Comparison of ENCODE assay signal across 9 mouse cellular contexts in genomic region chr6:30510291-30510690, GRCm38 (mm10). TPM values are rescaled to one million over a fixed set of nuclear protein-coding genes. Genes with fewer than 3 reads are reported as not detected.
DNase-seq lines count a peak whose midpoint lies in the region; ATAC-seq and TF ChIP-seq lines count a peak whose summit lies in the region.
"Had no signal": no experiment of that assay in that cellular context is flagged by ENCODE, and none has a peak within 500 bp of the region (broad histone marks: within the 10 kb centered on the region; RNA-seq: fewer than 3 reads in every experiment).

No protein-coding gene starts in this region.

- intact Hi-C loops in heart, adult 2 months (cut with DNase I), result no loop called here
- intact Hi-C loops in heart, postnatal 25 days (cut with DNase I), result no loop called here

- peak in 1 of 2 experiments; percentile 28 for DNase-seq in heart, adult 2 months
- DNase-seq in heart, postnatal 25 days (ENCODE audit: low spot score), result no peak
- DNase-seq in forebrain, postnatal 0 days, result no peak
- DNase-seq in ovary, postnatal 10 days (ENCODE audit: low spot score), result no peak
- DNase-seq in adrenal gland, postnatal 25 days, result no peak

- no peak for TF ChIP-seq CTCF in heart, adult 2 months (IDR thresholded peaks at IDR 0.05)
- TF ChIP-seq CTCF in bone marrow macrophage, adult 2 months (IDR thresholded peaks at IDR 0.05; ENCODE audit: low read depth, low read length), result no peak
- TF ChIP-seq CTCF in forebrain, postnatal 0 days (IDR thresholded peaks at IDR 0.05; ENCODE audit: low read depth), result no peak
- TF ChIP-seq CTCF in olfactory bulb, adult 2 months (IDR thresholded peaks at IDR 0.05; ENCODE audit: insufficient read depth, low read depth, low read length), result no peak

- H3K4me1 ChIP-seq in heart, adult 2 months (ENCODE audit: control insufficient read depth, insufficient read depth, low read length), result no peaks in the 10 kb centered on the region
- H3K4me1 ChIP-seq in bone marrow macrophage, adult 2 months (ENCODE audit: control insufficient read depth, insufficient read depth, low read length), result peaks cover 11% of the 10 kb centered on the region
- H3K4me1 ChIP-seq in forebrain, postnatal 0 days (ENCODE audit: insufficient read depth), result peaks cover 12% of the 10 kb centered on the region; the same call in 1 of the 2 replicates
- peaks cover 16% of the 10 kb centered on the region for H3K4me1 ChIP-seq in limb, embryonic 13.5 days
- H3K4me1 ChIP-seq in olfactory bulb, adult 2 months (ENCODE audit: control insufficient read depth, insufficient read depth, low read length), result peaks cover 3% of the 10 kb centered on the region

- H3K79me2 ChIP-seq in heart, adult 2 months (replicated peaks; ENCODE audit: control insufficient read depth, insufficient read depth, low read length), result no peaks in the 10 kb centered on the region

- H3K9me3 ChIP-seq in forebrain, postnatal 0 days (ENCODE audit: low read length), result no peaks in the 10 kb centered on the region
- no peaks in the 10 kb centered on the region for H3K9me3 ChIP-seq in limb, embryonic 13.5 days

- peak overlapping the region; percentile 81 for H3K4me2 ChIP-seq in forebrain, postnatal 0 days (ENCODE audit: low read depth)
- H3K4me2 ChIP-seq in limb, embryonic 13.5 days (replicated peaks), result peak overlapping the region; percentile 74

- no peak overlapping the region for H3K9ac ChIP-seq in heart, adult 2 months (ENCODE audit: low read depth, low read length)
- peak overlapping the region; percentile 51; the same call in 1 of the 2 replicates for H3K9ac ChIP-seq in forebrain, postnatal 0 days
- peak overlapping the region; percentile 35; the same call in 1 of the 2 replicates for H3K9ac ChIP-seq in limb, embryonic 13.5 days

- no peak overlapping the region for H3K4me3 ChIP-seq in heart, adult 2 months
- H3K4me3 ChIP-seq in bone marrow macrophage, adult 2 months (ENCODE audit: insufficient read depth, low read length), result no peak overlapping the region
- H3K4me3 ChIP-seq in forebrain, postnatal 0 days (ENCODE audit: low read depth, low read length), result no peak overlapping the region
- no peak overlapping the region for H3K4me3 ChIP-seq in limb, embryonic 13.5 days
- no peak overlapping the region for H3K4me3 ChIP-seq in olfactory bulb, adult 2 months (ENCODE audit: insufficient read depth, low read depth, low read length)

- no peak for ATAC-seq in forebrain, postnatal 0 days
- ATAC-seq in limb, embryonic 13.5 days (ENCODE audit: low FRiP score, low read depth), result no peak

- peak overlapping the region; percentile 88 for H3K27ac ChIP-seq in heart, adult 2 months
- H3K27ac ChIP-seq in bone marrow macrophage, adult 2 months (ENCODE audit: insufficient read depth, low read depth, low read length), result peak overlapping the region; percentile 52; the same call in 1 of the 2 replicates
- peak overlapping the region; percentile 86 for H3K27ac ChIP-seq in forebrain, postnatal 0 days (ENCODE audit: low read depth, low read length)
- H3K27ac ChIP-seq in limb, embryonic 13.5 days, result peak overlapping the region; percentile 97
- H3K27ac ChIP-seq in olfactory bulb, adult 2 months (ENCODE audit: insufficient read depth, low read depth, low read length), result peak overlapping the region; percentile 43

- no peaks in the 10 kb centered on the region for H3K36me3 ChIP-seq in heart, adult 2 months (ENCODE audit: control insufficient read depth, insufficient read depth, low read length)
- peaks cover under 1% of the 10 kb centered on the region; the same call in 1 of the 2 replicates for H3K36me3 ChIP-seq in forebrain, postnatal 0 days (ENCODE audit: insufficient read depth)
- peaks cover 13% of the 10 kb centered on the region for H3K36me3 ChIP-seq in limb, embryonic 13.5 days

- 69% methylated on average over 5 of the region's 5 CpGs for WGBS in heart, adult 2 months
- 53% methylated on average over 5 of the region's 5 CpGs for WGBS in forebrain, postnatal 0 days
- WGBS in limb, embryonic 13.5 days, result 62% methylated on average over 5 of the region's 5 CpGs
- WGBS in olfactory bulb, adult 2 months, result 63% methylated on average over 5 of the region's 5 CpGs

- no peaks in the 10 kb centered on the region for H3K27me3 ChIP-seq in heart, adult 2 months (ENCODE audit: control insufficient read depth, insufficient read depth, low read length)
- H3K27me3 ChIP-seq in forebrain, postnatal 0 days (ENCODE audit: insufficient read depth, low read length), result no peaks in the 10 kb centered on the region
- H3K27me3 ChIP-seq in limb, embryonic 13.5 days, result no peaks in the 10 kb centered on the region

- no peak for TF ChIP-seq EP300 in heart, adult 2 months (IDR thresholded peaks at IDR 0.05; ENCODE audit: insufficient read depth, low read depth, low read length)

- no peak for TF ChIP-seq POLR2A in heart, adult 2 months (IDR thresholded peaks at IDR 0.05; ENCODE audit: insufficient read depth, low read depth, low read length)
- no peak for TF ChIP-seq POLR2A in bone marrow macrophage, adult 2 months (IDR thresholded peaks at IDR 0.05; ENCODE audit: borderline replicate concordance, low read depth, low read length)
- no peak for TF ChIP-seq POLR2A in olfactory bulb, adult 2 months (IDR thresholded peaks at IDR 0.05; ENCODE audit: insufficient read depth, low read depth, low read length)

RNA-seq across cellular contexts. Expression of gene Ssmem1, which starts 0.6 kb away (rescaled TPM):
- total RNA-seq in heart, adult 2 months (2021), result not detected
- 0.16 TPM in 1 of 2 replicates, not detected in the other for polyA plus RNA-seq in heart, adult 2 months (2012; rRNA removed)
- under 1 TPM in 1 of 2 experiments, not detected in 1; 0.25 TPM for total RNA-seq in heart, postnatal 25 days (2021)
- polyA plus RNA-seq in bone marrow macrophage, adult 2 months (2012; ENCODE audit: insufficient read depth, insufficient read length, missing spikeins), result not detected in 2 replicates
- total RNA-seq in forebrain, postnatal 0 days (2014; rRNA removed), result 0.95 and 1.4 TPM in 2 replicates
- 0.29 TPM in 1 of 2 replicates, not detected in the other for polyA plus RNA-seq in forebrain, postnatal 0 days (2015; fragmentation: Nextera tagmentation; extraction: Ambion mirVana)
- 0.22 and 0.34 TPM in 2 replicates for polyA plus RNA-seq in limb, embryonic 13.5 days (2015; fragmentation: Nextera tagmentation; extraction: Ambion mirVana)
- polyA plus RNA-seq in olfactory bulb, adult 2 months (2012; ENCODE audit: insufficient read depth, insufficient read length, low replicate concordance, missing spikeins), result not detected in 2 replicates
- total RNA-seq in adrenal gland, postnatal 25 days (2021), result 0.55 TPM in 1 of 2 replicates, not detected in the other

RNA-seq across cellular contexts. Expression of gene Tmem209, which starts 0.7 kb away (rescaled TPM):
- 1 to 10 TPM; 6.3 to 7.5 TPM for total RNA-seq in heart, adult 2 months (2021)
- polyA plus RNA-seq in heart, adult 2 months (2012; rRNA removed), result 15.9 and 32.9 TPM in 2 replicates
- 1 to 10 TPM; 7.5 TPM for total RNA-seq in heart, postnatal 25 days (2021)
- polyA plus RNA-seq in bone marrow macrophage, adult 2 months (2012; ENCODE audit: insufficient read depth, insufficient read length, missing spikeins), result 23.9 and 31.8 TPM in 2 replicates
- total RNA-seq in forebrain, postnatal 0 days (2014; rRNA removed), result 44.4 and 49.8 TPM in 2 replicates
- 19.7 and 24.2 TPM in 2 replicates for polyA plus RNA-seq in forebrain, postnatal 0 days (2015; fragmentation: Nextera tagmentation; extraction: Ambion mirVana)
- 34.7 and 34.9 TPM in 2 replicates for polyA plus RNA-seq in limb, embryonic 13.5 days (2015; fragmentation: Nextera tagmentation; extraction: Ambion mirVana)
- polyA plus RNA-seq in olfactory bulb, adult 2 months (2012; ENCODE audit: insufficient read depth, insufficient read length, low replicate concordance, missing spikeins), result not detected in 2 replicates
- 25.9 and 28.9 TPM in 2 replicates for total RNA-seq in adrenal gland, postnatal 25 days (2021)

RNA-seq across cellular contexts. Expression of gene Cpa2, which starts 31.1 kb away (rescaled TPM):
- total RNA-seq in heart, adult 2 months (2021), result not detected
- polyA plus RNA-seq in heart, adult 2 months (2012; rRNA removed), result 0.12 TPM in 1 of 2 replicates, not detected in the other
- not detected for total RNA-seq in heart, postnatal 25 days (2021)
- not detected in 2 replicates for polyA plus RNA-seq in bone marrow macrophage, adult 2 months (2012; ENCODE audit: insufficient read depth, insufficient read length, missing spikeins)
- 6.8 and 10.0 TPM in 2 replicates for total RNA-seq in forebrain, postnatal 0 days (2014; rRNA removed)
- polyA plus RNA-seq in forebrain, postnatal 0 days (2015; fragmentation: Nextera tagmentation; extraction: Ambion mirVana), result 16.6 and 17.1 TPM in 2 replicates
- 10.4 and 11.1 TPM in 2 replicates for polyA plus RNA-seq in limb, embryonic 13.5 days (2015; fragmentation: Nextera tagmentation; extraction: Ambion mirVana)
- polyA plus RNA-seq in olfactory bulb, adult 2 months (2012; ENCODE audit: insufficient read depth, insufficient read length, low replicate concordance, missing spikeins), result not detected in 2 replicates
- total RNA-seq in adrenal gland, postnatal 25 days (2021), result 0.52 and 0.90 TPM in 2 replicates

RNA-seq across cellular contexts. Expression of gene Cpa4, which starts 57.9 kb away (rescaled TPM):
- total RNA-seq in heart, adult 2 months (2021), result not detected
- not detected in 2 replicates for polyA plus RNA-seq in heart, adult 2 months (2012; rRNA removed)
- total RNA-seq in heart, postnatal 25 days (2021), result not detected
- not detected in 2 replicates for polyA plus RNA-seq in bone marrow macrophage, adult 2 months (2012; ENCODE audit: insufficient read depth, insufficient read length, missing spikeins)
- total RNA-seq in forebrain, postnatal 0 days (2014; rRNA removed), result 0.23 and 0.38 TPM in 2 replicates
- 0.58 and 0.88 TPM in 2 replicates for polyA plus RNA-seq in forebrain, postnatal 0 days (2015; fragmentation: Nextera tagmentation; extraction: Ambion mirVana)
- polyA plus RNA-seq in limb, embryonic 13.5 days (2015; fragmentation: Nextera tagmentation; extraction: Ambion mirVana), result 2.3 and 2.7 TPM in 2 replicates
- polyA plus RNA-seq in olfactory bulb, adult 2 months (2012; ENCODE audit: insufficient read depth, insufficient read length, low replicate concordance, missing spikeins), result not detected in 2 replicates
- total RNA-seq in adrenal gland, postnatal 25 days (2021), result 1.2 and 1.7 TPM in 2 replicates
- total RNA-seq: gastrocnemius, adult 8-10 months had no signal

Comparison
In these comparisons a context has a peak if more than half of its experiments do, and no peak if none do; other contexts are left out.
1. H3K27ac ChIP-seq: peak in every context shown above with its lines; median percentile 97 in limb, embryonic 13.5 days; 88 in heart, adult 2 months; 86 in forebrain, postnatal 0 days; 52 in bone marrow macrophage, adult 2 months; 43 in olfactory bulb, adult 2 months.
2. RNA of gene Tmem209, which starts 0.7 kb away (polyA plus RNA-seq): 34.7 to 34.9 TPM in limb, embryonic 13.5 days, 23.9 to 31.8 TPM in bone marrow macrophage, adult 2 months, 19.7 to 24.2 TPM in forebrain, postnatal 0 days and 15.9 to 32.9 TPM in heart, adult 2 months; not detected in olfactory bulb, adult 2 months; every median in the first group is over 10 times any median in the second.